Mouse (Mus musculus) adrenal gland, adult 8-10 months (tissue): ENCODE measurements around the gene Fut4. TPM values are rescaled to one million over a fixed set of nuclear protein-coding genes. Genes with fewer than 3 reads are reported as not detected.
A peak's percentile ranks its signal among the peaks of the same experiment; 100 is the strongest.
"Not testable (repeated sequence)": the region's sequence is repeated elsewhere in the genome, so short reads cannot be mapped to it uniquely, and the experiment has no call there.

Source experiments
- DNase-seq: peaks from one replicate; pipeline ENCODE4 v3.0.0; 2022
- total RNA-seq, 4 experiments: library from RNA; stranded (reverse); gene quantifications; 2 replicates each; pipeline ENCODE4 v1.2.4; 2022

Fut4 gene
- total RNA-seq, 4 experiments from 2014 or later: 1.2 to 2.6 (median 1.7) TPM

DNA sequence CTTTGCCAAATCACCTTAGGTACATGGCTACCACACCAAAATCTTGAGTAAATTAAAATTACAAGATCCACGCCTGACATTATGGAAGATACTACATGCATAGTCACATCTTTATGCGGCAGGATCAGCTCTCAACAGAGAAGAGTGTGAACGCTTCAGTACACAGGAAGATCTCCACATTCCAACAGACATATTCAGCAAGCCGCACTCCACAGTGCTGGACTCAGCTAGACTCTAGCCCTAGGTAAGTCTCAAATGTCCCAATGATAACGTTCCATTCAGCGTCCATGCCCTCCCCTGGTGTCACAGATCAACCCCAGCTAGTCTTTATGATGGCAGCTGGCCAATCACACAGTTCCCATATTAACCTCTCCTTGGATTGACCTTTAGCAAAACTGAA is 26.2 kb downstream of the Fut4 start:
- no peak for DNase-seq

DNA sequence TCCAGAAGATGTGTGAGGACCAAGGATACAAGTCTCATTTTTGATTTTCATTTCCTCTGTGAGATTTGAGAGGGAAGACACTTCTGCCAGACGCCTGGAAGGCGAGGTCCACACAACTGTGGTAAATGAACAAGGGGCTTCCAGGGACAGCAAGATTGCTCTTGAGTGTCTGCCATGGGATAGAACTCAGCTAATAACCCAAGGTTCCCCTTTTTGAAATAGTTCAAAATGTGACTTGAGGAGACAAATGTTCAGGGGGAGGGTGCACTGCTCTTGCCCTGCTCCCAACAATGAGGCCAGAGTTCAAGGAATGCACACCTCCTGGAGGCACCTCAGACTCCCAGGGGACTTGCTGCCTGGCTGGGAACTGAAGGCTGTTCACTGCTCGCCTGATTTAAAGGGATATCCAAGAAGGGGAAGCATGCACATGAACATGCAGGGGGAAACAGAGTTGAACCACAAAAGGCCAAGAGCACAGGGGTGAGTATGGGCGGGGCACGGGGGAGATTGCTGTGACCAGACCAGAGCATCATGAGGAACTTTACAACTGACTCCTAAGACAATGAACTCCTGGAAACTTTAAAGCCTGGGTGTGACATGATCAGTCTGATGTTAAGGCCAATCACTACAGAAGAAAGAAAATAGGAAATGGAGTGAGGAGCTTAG is 27.3 kb downstream of the Fut4 start:
- no peak for DNase-seq

DNA sequence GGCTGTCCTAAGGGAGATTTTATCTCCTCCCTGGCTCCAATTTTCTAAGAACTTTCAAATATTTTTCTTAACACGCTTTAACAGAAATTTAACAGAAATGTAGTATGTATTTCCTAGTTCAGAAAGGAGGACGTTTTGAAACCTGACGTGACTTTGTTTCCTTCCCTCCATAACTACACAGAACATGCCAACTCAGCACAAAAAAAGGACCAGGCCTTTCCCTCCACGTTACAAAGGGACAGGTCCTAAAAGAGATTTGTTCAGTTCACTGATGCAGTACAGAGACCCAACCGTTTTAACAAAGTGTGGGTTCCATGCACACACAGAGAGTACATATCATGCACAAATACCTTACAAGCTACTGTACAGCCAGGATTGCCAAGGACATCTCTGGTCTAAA is 30.6 kb downstream of the Fut4 start:
- DNase-seq: no peak

DNA sequence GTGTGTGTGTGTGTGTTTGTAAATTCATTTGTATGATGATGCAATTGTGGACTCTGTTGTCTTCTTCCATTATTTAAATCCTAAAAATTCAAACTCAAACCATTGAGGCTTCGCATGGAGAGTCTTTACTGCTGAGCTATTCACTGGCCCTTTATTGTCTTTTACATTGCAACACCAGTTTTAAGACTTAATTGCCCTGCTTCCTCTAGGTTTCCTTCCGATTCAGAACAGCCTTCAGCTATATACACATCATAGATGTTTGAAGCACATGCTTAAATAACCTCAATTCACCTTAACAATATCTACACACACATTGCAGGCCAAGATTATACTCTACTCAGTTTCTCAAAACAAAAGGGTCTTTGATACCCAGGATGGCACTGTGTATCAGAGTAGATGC is 31.8 kb downstream of the Fut4 start:
- no peak for DNase-seq

DNA sequence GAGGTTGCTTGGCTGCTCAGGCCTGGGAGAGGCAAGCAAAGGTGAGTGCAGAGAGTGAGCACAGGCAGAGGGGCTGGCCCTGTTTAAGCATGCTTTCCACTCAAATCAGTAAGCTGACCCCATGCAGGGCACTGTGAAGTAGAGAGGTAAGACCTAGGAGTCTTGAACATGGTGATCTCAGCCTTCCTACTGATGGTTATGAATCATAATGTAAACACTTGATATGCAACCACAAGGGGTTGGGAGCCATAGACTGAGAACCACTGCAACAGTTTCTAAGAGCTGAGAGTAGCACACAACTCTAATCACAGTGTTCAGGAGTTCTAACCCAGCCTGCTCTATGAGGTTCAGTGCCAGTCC is 33.9 kb downstream of the Fut4 start:
- DNase-seq: no peak

DNA sequence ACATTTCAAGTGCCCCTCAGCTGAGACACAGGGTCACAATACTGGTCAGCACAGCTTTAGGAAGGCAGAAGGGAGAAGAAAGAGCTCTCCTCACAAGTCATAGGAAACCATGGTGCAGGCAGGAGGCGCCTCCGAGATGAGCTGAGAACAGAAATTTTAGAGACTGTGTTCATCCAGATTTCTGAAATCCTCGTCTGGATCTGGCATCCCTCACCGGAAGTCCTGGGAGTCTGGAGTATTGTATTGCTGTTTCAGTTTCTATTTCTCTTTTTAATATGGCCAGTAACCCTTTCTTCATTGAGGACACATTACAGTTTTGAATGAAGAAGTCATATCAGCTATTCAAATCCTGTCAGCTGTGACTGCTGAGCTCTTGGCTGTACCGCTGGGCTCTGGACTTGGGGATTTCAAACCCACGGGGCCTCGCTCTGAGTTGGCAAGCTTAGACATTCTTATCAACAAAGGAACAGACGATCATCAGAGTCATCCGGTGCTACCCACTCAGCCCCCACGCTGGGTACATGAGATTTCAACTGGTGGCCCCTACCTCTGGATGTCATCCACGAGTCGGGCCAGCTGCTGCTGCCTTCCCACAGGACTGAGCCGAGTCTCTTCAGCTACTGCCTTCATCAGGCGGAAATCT is 34.4 kb downstream of the Fut4 start:
- no peak for DNase-seq

DNA sequence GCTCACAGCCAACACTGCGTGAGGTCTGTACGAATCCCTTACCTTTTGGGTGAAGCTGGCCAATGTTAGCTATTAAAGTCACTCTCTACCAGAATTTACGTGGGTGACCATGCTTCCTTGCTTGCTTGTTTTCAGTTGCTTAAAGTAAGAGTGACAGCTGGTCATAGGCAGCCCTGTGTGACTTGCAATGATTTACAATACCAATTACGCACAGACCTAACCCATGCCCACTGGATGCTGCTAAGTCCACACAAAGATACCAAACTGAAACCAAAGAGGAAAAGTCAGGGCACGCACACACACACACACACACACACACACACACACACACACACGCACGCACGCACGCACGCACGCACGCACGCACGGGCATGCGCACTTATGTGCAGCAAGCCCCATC is 36.9 kb downstream of the Fut4 start:
- no peak for DNase-seq

DNA sequence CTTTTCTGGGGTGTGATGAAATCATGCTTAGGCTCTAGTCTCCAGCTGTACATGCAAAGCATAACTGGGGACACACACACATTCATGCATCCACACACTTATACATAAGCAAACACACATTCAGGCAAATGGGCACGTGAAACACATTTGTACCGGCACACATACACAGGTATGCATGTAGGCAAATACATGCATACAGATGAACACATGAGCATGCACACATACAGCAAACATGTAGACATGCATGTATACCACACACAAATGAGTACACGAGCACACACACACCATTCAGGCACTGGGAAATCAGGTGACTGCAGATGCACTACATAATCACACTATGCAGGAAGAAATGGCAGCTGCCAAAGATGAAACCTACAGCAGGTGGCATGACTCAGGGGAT is 41.3 kb downstream of the Fut4 start:
- no peak for DNase-seq

DNA sequence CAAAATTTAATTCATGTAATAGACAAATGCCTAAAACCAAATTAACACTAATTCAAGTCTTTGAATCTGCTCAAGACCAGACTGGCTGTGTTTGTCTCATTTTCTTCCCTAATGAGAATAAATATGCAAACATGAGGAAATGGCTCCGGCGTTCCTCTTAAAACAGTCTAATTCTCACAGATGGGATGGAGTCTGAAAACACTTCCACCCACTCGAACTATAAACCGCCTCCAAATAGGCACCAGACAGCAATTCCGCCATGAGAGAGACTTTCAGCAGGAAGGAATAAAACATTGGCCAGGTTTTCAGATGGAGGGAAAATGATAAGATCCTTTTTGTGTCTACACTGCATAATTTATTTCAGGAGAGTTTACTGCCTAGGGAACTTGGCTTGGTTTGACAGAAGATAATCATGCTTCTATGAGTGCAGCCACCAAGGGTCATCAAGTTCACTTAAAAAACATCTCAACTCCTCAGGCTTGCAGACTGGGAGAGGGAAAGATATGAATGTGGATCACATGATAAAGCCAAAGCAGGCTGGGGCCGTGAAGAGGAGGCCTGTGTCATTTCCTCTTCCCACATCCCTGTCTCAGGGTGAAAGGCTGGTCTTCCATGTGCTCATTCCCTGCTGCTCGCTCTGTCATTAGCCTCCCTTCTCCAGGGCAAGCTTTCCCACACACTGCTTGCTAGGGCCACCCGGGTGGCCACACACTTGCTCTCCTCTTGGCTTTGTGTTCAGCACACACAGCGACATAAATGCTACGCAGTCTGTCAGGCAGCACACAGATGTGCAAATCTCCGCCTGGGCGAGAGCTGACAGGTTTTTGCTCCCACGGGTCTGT is 46.7 kb downstream of the Fut4 start:
- no peak for DNase-seq

DNA sequence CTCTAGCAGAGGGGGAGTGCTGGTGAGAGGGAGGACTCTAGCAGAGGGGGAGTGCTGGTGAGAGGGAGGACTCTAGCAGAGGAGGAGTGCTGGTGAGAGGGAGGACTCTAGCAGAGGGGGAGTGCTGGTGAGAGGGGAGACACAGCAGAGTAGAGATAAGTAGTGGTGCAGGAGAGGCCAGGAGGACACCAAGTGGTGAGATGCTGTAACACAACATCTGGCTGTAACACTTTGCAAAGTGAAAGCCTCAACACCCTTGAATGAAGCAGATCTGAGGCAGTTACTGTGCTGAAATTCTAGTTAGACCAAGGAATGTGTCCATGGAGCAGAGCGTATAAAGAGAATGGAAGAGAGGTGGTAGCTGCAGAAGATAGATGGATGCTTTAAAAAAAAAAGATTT is 51.4 kb downstream of the Fut4 start:
- not testable (repeated sequence) for DNase-seq

DNA sequence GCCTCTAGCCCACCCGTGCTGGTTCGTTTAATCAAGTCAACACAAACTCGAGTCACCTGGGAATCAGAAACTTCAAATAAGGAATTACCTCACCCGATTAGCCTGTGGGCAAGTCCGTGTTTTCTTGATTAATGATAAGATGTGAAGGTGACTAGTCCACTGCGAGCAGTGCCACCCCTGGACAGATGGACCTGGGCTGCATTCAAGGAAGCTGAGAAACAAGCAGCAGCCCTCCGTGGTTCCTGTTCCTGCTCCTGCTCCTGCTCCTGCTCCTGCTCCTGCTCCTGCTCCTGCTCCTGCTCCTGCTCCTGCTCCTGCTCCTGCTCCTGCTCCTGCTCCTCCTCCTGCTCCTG is 52.9 kb downstream of the Fut4 start:
- DNase-seq: no peak

DNA sequence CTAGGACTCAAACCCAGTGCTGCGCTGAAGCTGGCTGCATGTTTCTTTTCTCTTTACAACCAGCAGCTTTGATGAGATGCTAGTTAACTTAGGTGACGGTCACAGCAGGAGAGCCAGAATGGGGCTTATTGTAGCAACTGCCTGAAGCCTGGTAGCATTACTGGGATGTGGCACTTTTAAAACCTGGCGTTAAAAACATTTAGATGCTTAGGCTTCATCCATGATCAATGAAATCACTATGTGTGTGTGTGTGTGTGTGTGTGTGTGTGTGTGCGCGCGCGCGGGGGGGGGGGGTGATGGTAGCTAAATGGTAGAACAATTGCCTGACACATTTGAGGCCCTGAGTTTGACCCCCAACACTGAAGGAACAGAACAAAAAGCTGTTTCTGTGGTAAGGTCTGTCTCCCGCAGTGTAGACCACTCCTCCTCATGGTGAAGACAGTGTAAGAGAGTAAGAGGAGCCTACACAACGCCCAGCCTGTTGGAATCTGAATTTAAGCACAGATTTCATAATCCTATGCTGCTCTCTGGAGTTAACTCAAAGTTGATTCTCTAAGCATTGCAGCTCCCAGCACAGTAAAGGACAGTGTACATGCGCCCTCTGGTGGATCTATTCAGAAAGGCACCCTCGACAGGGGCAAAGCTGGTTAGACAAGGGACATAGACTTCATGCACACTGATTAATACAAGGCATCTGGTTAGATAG is 53.5 kb downstream of the Fut4 start:
- peak; percentile 77 for DNase-seq

Other genes starting within 250 kb of the Fut4 start
- gene Amotl1, start 107.3 kb downstream of the Fut4 start, total RNA-seq: 10 to 100 TPM; 26.5 to 48.4 (median 40.6) TPM
- under 1 TPM in 3 of 4 experiments, not detected in 1; 0.09 to 0.27 (median 0.15) TPM for gene Piwil4, start 11.7 kb downstream of the Fut4 start, total RNA-seq
- gene 1700012B09Rik, start 18.6 kb upstream of the Fut4 start, total RNA-seq: not detected
- 10 to 100 TPM; 18.8 to 26.9 (median 23.2) TPM for gene Mre11a, start 32.3 kb upstream of the Fut4 start, total RNA-seq
- 10 to 100 TPM; 10.6 to 15.6 (median 14.3) TPM for gene Ankrd49, start 32.5 kb upstream of the Fut4 start, total RNA-seq
- under 1 TPM in 1 of 4 experiments, not detected in 3; 0.13 TPM for gene Gpr83, start 107.8 kb upstream of the Fut4 start, total RNA-seq
- not detected for gene Izumo1r, start 151.6 kb upstream of the Fut4 start, total RNA-seq